Mouse (Mus musculus) ES-Bruce4 (cell line): Measurements from ENCODE around the gene Donson. TPM values are rescaled to one million over a fixed set of nuclear protein-coding genes. Genes with fewer than 3 reads are reported as not detected.

Experiments used
- H3K27ac ChIP-seq: 2 replicates; pipeline ENCODE4 v1.5.1; 2012; ENCODE audit warnings: low read length, inconsistent platforms; ENCODE audit not compliant: insufficient read depth
- H3K27me3 ChIP-seq: 2 replicates; pipeline ENCODE4 v1.6.1; 2012; ENCODE audit warnings: mild to moderate bottlenecking, low read length, inconsistent platforms; ENCODE audit not compliant: control insufficient read depth, poor library complexity, insufficient read depth, severe bottlenecking
- H3K36me3 ChIP-seq: 2 replicates; pipeline ENCODE4 v1.6.1; 2012; ENCODE audit warnings: inconsistent platforms, mild to moderate bottlenecking, low read length, moderate library complexity; ENCODE audit not compliant: control insufficient read depth, poor library complexity, insufficient read depth, severe bottlenecking
- H3K4me1 ChIP-seq: one replicate; pipeline ENCODE4 v1.8.1; 2011; ENCODE audit warnings: low read length; ENCODE audit not compliant: control insufficient read depth, insufficient read depth
- H3K4me3 ChIP-seq: 2 replicates; pipeline ENCODE4 v1.5.1; 2011; ENCODE audit warnings: low read depth, mild to moderate bottlenecking, low read length
- H3K9ac ChIP-seq: 2 replicates; pipeline ENCODE4 v1.6.1; 2012; ENCODE audit warnings: low read depth, mild to moderate bottlenecking, inconsistent platforms; ENCODE audit not compliant: poor library complexity, severe bottlenecking
- H3K9me3 ChIP-seq: replicated peaks from 2 replicates; pipeline ENCODE4 v1.6.1; 2012; ENCODE audit warnings: mild to moderate bottlenecking, low read length, inconsistent platforms; ENCODE audit not compliant: control insufficient read depth, poor library complexity, insufficient read depth, severe bottlenecking
- CTCF ChIP-seq: IDR thresholded peaks from one replicate; pipeline ENCODE4 v1.8.1; 2011; ENCODE audit warnings: low read depth, low read length
- EP300 ChIP-seq: IDR thresholded peaks from 2 replicates; pipeline ENCODE4 v1.6.1; 2011; ENCODE audit warnings: low read depth, low read length; ENCODE audit not compliant: insufficient read depth
- POLR2A ChIP-seq: IDR thresholded peaks from one replicate; pipeline ENCODE4 v1.8.1; 2011; ENCODE audit warnings: low read length; ENCODE audit not compliant: insufficient read depth
- polyA plus RNA-seq: library from polyadenylated mRNA; stranded (reverse); fragments of >200 nt; gene quantifications from 2 replicates; pipeline ENCODE4 v1.2.4, GENCODE M21; 2011; ENCODE audit warnings: low read depth; ENCODE audit not compliant: missing spikeins, insufficient read depth, insufficient read length

Gene Donson
- polyA plus RNA-seq, 1 experiment: 46.4 TPM

DNA sequence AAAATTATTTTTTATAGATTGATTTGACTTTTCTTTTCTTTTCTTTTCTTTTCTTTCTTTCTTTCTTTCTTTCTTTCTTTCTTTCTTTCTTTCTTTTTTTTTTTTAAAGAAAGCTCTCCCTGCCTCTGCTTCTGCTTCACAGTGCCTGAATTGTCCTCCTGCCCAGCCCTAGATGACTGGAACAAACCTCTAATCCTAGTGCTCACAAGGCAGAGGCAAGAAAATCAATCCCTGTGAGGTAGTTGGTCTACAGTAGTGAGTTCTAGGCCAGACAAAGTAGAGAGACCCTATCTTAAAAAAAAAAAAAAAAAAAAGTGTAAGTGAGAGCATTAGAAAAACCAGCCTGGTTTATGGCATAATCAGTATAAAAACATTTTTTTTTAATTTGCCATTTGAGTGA lies 38.8 kb downstream of the Donson start:
- Histone ChIP-seq H3K27ac (no peak overlapping the region), H3K4me1 (no peaks in the 10 kb centered on the region), H3K4me3 (no peak overlapping the region), H3K36me3 (peaks cover 23% of the 10 kb centered on the region), H3K9ac (no peak overlapping the region), H3K9me3 (no peaks in the 10 kb centered on the region), H3K27me3 (no peaks in the 10 kb centered on the region)
- TF ChIP-seq CTCF (no peak), EP300 (no peak), POLR2A (no peak)

GRCm38 (mm10) chr16:91649246-91649645 lies 39.3 kb downstream of the Donson start:
- H3K4me1 ChIP-seq: no peaks in the 10 kb centered on the region
- peak overlapping the region; percentile 98 for H3K9ac ChIP-seq
- no peak overlapping the region for H3K27ac ChIP-seq
- H3K36me3 ChIP-seq: peaks cover 22% of the 10 kb centered on the region
- H3K4me3 ChIP-seq: no peak overlapping the region
- TF ChIP-seq CTCF (no peak), POLR2A (no peak), EP300 (no peak)
- H3K27me3 ChIP-seq: no peaks in the 10 kb centered on the region
- no peaks in the 10 kb centered on the region for H3K9me3 ChIP-seq

- Histone ChIP-seq H3K27ac (peak overlapping the region; percentile 59; the same call in 1 of the 2 replicates), H3K9me3 (no peaks in the 10 kb centered on the region), H3K4me3 (peak overlapping the region; percentile 95), H3K4me1 (no peaks in the 10 kb centered on the region), H3K36me3 (peaks cover 18% of the 10 kb centered on the region), H3K27me3 (no peaks in the 10 kb centered on the region), H3K9ac (peak overlapping the region; percentile 98)
- TF ChIP-seq CTCF: no peak
Observed at GRCm38 (mm10) chr16:91648220-91648550, 40.4 kb downstream of the Donson start.

DNA sequence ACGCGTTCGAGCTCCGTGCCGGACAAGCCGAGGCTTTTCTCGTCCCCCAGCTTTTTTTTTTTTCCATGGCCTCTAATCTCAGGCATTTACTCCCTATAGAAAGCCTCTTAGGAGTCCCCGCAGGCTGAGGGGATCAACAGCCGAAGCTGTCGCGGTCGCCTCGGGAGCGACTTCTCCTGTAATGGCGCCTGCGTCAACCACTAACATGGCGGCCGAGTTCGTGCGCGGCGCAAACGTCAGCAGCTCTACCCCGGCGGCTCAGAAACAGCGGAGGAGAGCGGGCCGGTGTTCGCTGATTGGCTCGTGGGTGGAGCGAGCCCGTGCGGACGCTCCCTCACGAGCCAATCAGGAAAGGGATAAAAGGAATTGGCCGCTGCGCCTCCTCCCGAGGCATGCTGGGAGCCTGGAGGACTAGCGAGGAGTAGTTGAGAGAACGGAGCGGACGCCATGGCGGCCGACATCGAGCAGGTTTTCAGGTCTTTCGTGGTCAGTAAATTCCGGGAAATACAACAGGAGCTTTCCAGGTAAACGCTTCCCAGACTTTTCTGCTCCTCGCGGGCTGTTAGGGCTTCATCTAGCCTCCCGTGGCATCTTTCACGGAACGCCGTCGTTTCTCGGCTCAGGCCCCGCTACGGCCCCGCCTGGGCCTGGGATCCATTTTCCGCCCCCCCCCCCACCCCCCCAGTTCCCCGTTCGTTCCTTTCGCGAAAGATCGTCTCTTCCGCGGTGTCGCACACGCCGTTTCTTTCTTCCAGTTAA lies 40.9 kb downstream of the Donson start, which contains the start of gene Son:
Gene Son (plus strand): TSS at position 46 of the 759 bp plus-strand sequence.
- H3K9ac ChIP-seq: peak within 1 kb of the TSS; percentile 98
- no peaks in the 10 kb centered on the region for H3K27me3 ChIP-seq
- H3K27ac ChIP-seq: peak within 1 kb of the TSS; percentile 72
- peak; percentile 63 for TF ChIP-seq POLR2A
- TF ChIP-seq EP300: no peak
- H3K9me3 ChIP-seq: no peaks in the 10 kb centered on the region
- peak within 1 kb of the TSS; percentile 100 for H3K4me3 ChIP-seq
- no peaks in the 10 kb centered on the region for H3K4me1 ChIP-seq
- peaks cover 22% of the 10 kb centered on the region for H3K36me3 ChIP-seq

GRCm38 (mm10) chr16:91646681-91647419 lies 41.7 kb downstream of the Donson start, which contains the start of gene Gart:
TSS of gene Gart (minus strand) at chr16:91646952.
- H3K9me3 ChIP-seq: no peaks in the 10 kb centered on the region
- peaks cover 24% of the 10 kb centered on the region for H3K36me3 ChIP-seq
- TF ChIP-seq EP300 (0 out of 2 replicates have a peak, but pooled peaks have one; percentile 4), POLR2A (peak; percentile 88), CTCF (no peak)

More at GRCm38 (mm10) chr16:91646681-91647419, 41.7 kb downstream of the Donson start, which contains the start of gene Gart:
- Histone ChIP-seq H3K27ac (peak within 1 kb of the TSS; percentile 72), H3K9ac (peak within 1 kb of the TSS; percentile 98), H3K4me3 (peak within 1 kb of the TSS; percentile 100), H3K27me3 (no peaks in the 10 kb centered on the region), H3K4me1 (no peaks in the 10 kb centered on the region)
